Mouse (Mus musculus): Measurements from ENCODE around the gene Cyb561d1. TPM values are rescaled to one million over a fixed set of nuclear protein-coding genes. Genes with fewer than 3 reads are reported as not detected.
"Not testable (repeated sequence)": the region's sequence is repeated elsewhere in the genome, so short reads cannot be mapped to it uniquely, and the experiment has no call there.

Cyb561d1 gene
- polyA plus RNA-seq (2016; fragmentation: Nextera tagmentation; extraction: Ambion mirVana) = 3.7 and 4.2 TPM in 2 replicates

DNA sequence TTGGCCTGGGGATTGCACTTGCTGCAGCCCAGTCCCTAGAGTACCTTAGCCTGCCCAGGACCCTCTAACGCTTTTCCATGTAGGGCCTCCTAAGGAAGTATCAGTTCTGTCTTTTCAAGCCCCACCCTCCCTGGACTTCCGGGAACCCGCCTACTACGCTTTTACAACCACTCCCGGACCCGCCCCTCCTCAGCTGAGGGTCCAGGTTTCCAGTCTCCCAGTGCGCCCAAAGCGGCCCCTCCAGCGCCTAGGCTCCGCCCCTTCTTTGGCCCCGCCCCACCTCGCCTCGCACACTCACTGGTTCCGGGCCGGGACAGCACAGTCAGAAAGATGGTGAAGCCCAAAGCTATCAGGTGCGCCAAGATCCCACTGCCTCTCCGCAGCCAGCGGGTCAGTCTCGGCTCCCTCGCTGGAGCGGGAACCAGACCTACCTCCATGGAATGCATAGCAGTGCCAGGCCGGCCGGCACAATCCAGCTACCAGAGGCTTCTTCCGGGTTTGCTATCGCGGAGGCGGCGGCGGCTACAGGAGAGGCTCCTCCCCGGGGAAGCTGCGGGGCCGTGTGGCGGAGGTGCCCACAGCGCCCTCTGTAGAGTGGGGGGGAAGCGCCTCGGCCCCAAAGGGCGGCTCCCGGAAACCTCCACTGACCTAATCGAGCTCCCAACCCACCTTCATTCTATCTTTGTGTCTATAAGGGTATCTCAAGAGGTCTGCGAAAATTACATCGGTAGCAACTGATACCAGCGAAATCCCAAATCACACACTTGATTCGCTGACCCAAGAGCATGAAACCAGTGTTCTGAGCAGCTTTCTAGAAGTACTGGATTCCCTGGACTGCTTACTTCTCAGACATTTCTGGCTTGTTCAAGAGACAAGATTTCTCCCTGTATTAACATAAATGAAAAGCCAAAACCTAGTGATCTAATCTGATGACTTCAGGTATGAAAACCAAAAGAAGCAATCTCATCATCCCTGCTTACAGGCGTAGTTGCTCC lies at the start of gene Cyb561d1:
Gene Cyb561d1, minus strand, starts transcription at position 884 of the 995 bp plus-strand sequence.
- Histone ChIP-seq H3K9me3 (no peaks in the 10 kb centered on the region), H3K27me3 (ENCODE audit: poor library complexity, severe bottlenecking) (no peaks in the 10 kb centered on the region), H3K27ac (peak within 1 kb of the TSS; percentile 89), H3K36me3 (replicated peaks) (peaks cover 58% of the 10 kb centered on the region), H3K4me1 (peaks cover 64% of the 10 kb centered on the region), H3K4me3 (peak within 1 kb of the TSS; percentile 76)
- peak; percentile 93 for DNase-seq (ENCODE audit: extremely low spot score, low spot score)
- WGBS = 3% methylated on average over 44 of the region's 44 CpGs

DNA sequence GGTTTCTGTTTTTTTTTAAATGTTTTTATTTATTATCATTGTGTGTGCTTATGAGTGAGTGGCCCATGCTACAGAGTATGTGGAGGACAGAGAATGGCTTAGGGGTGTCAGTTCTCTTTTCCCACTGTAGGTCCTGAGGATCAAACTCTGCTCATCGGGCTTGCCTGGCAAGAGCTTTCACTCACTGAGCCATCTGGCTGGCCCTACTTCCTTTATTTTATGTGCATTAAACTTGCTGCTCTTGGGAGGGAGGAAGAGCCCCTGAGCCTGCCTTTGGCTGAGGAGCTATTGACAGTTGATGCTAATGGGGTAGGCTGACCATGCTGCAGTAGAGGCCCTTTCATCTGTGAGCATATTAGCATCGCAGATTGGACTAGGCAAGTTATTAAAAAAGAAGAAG lies 45.8 kb upstream of the Cyb561d1 start:
- Histone ChIP-seq H3K9me3 (no peaks in the 10 kb centered on the region), H3K36me3 (replicated peaks) (no peaks in the 10 kb centered on the region), H3K4me3 (no peak overlapping the region), H3K4me1 (no peaks in the 10 kb centered on the region), H3K27ac (no peak overlapping the region), H3K27me3 (ENCODE audit: poor library complexity, severe bottlenecking) (no peaks in the 10 kb centered on the region)
- 85% methylated on average over 2 of the region's 2 CpGs for WGBS
- DNase-seq (ENCODE audit: extremely low spot score, low spot score) = no peak

DNA sequence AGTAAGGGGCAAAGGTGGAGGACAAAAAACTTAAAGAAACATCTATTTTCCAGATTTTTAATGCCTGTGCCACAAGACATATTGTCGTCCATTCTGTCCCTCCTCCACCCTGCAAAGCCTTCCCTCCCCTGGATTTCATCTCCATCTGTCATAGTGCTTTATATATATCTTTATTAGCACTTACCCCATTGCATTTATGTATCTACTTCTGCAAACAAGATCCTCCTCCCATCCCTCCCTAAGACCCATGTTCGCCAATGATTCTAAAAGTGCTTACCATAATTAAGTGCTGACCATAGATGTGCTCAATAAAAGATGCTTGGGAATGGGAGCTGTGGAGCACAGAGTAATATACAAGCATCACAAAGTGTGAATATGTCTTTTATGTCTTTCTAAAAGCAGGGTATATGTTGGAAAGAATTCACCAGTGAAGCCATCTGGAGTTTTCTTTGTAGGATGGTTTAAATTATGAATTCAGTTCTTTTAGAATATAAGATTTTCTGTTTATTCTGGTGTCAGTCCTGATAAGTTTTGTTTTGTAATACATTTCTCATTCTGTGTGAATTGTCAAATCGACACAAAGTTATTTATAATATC lies 40.3 kb upstream of the Cyb561d1 start:
- Histone ChIP-seq H3K36me3 (replicated peaks) (no peaks in the 10 kb centered on the region), H3K4me1 (no peaks in the 10 kb centered on the region), H3K27ac (no peak overlapping the region), H3K27me3 (ENCODE audit: poor library complexity, severe bottlenecking) (no peaks in the 10 kb centered on the region), H3K4me3 (no peak overlapping the region), H3K9me3 (no peaks in the 10 kb centered on the region)
- WGBS = 87% methylated on average over 3 of the region's 3 CpGs
- no peak for DNase-seq (ENCODE audit: extremely low spot score, low spot score)

DNA sequence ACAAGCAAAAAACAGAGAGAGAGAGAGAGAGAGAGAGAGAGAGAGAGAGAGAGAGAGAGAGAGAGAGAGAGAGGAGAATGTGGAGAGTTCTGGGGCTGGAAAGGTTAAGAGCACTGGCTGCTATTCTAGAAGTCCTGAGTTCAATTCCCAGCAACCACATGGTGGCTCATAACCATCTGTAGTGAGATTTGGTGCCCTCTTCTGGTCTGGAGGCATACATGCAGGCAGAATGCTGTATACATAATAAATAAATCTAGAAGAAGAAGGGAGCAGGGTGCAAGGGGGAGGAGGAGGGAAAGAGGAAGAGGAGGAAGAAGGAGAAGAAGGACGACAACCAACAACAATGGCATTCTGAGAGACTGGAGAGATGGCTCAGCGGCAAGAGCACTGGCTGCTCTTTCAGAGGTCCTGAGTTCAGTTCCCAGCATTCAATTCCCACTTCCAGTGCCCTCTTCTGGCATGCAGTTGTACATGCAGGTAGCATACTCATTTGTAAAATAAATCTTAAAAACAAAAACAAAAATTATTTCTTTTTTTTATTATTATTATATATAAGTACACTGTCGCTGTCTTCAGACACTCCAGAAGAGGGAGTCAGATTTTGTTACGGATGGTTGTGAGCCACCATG lies 36.6 kb upstream of the Cyb561d1 start:
- WGBS = 89% methylated on average over 4 of the region's 4 CpGs
- not testable (repeated sequence) for DNase-seq (ENCODE audit: extremely low spot score, low spot score); H3K4me3 ChIP-seq; H3K4me1 ChIP-seq; H3K27ac ChIP-seq; H3K9me3 ChIP-seq; H3K36me3 ChIP-seq (replicated peaks); H3K27me3 ChIP-seq (ENCODE audit: poor library complexity, severe bottlenecking)

GRCm38 (mm10) chr3:108231646-108232045 lies 30.6 kb upstream of the Cyb561d1 start:
- Histone ChIP-seq H3K4me3 (no peak overlapping the region), H3K27ac (no peak overlapping the region), H3K36me3 (replicated peaks) (no peaks in the 10 kb centered on the region), H3K9me3 (no peaks in the 10 kb centered on the region), H3K4me1 (peaks cover 8% of the 10 kb centered on the region), H3K27me3 (ENCODE audit: poor library complexity, severe bottlenecking) (peaks cover 20% of the 10 kb centered on the region)
- WGBS = 87% methylated on average over 4 of the region's 4 CpGs
- no peak for DNase-seq (ENCODE audit: extremely low spot score, low spot score)

DNA sequence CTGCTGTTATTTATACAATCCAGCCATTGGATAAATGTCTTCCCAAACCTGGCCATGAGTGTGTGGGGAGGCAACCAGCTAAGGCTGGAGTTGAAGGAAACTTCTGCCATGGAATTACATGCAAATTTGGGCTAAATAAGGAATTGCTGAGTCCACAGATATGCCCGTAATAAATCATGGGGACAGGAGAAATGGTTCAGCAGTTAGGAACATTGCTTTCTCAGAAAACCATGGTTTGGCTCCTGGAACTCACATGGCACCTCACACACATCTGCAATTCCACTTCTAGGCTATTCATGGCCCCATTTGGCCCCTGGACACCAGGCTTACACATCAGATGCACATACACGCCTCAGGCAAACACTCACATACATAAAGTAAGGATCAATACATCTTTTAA lies 26.5 kb upstream of the Cyb561d1 start:
- 78% methylated on average over 2 of the region's 2 CpGs for WGBS
- Histone ChIP-seq H3K9me3 (no peaks in the 10 kb centered on the region), H3K4me3 (peak overlapping the region; percentile 56), H3K4me1 (peaks cover 20% of the 10 kb centered on the region), H3K36me3 (replicated peaks) (no peaks in the 10 kb centered on the region), H3K27me3 (ENCODE audit: poor library complexity, severe bottlenecking) (peaks cover 61% of the 10 kb centered on the region), H3K27ac (no peak overlapping the region)
- DNase-seq (ENCODE audit: extremely low spot score, low spot score) = no peak

DNA sequence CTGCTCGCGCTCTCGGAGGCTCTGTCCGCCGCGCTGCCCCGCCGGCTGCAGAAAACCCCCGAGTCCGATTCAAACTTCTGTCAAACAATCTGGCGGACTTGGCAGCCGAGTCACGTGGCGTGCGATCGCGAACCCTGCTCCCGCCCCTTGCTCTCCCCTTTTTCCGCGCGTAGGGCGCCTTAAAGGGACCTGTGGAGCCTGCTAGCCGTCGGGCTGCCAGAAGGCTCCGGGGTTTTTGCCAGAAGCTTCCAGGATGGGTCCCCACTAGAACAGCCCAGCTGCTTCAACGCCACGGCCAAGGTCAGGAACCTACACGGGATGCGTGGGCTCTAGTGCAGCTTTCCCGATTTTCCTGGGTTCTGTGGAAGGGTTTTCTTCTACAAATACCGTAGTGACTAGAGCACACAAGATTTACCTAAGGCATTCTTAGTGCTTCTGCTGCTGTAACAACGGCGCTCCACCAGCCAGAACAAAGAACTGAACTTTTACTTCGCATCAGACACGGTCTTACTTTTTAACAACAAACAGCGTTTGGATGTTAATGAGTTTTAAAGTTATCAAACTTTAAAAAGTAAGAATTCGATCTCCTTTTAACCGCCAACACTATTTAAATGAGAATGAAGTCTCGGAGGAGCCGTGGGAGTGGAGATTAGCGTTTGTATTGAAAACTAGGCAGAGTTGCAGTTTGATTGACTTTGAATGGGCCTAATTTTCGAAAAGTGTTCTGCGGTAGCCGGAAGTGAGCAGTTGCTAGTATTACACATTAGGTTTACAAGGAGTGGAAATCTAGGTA lies 25.7 kb upstream of the Cyb561d1 start, which contains the start of gene Sypl2:
Gene Sypl2, minus strand, starts transcription at position 91 of the 793 bp plus-strand sequence.
- Histone ChIP-seq H3K4me3 (peak within 1 kb of the TSS; percentile 56), H3K36me3 (replicated peaks) (no peaks in the 10 kb centered on the region), H3K9me3 (no peaks in the 10 kb centered on the region), H3K27me3 (ENCODE audit: poor library complexity, severe bottlenecking) (peaks cover 61% of the 10 kb centered on the region), H3K4me1 (peaks cover 20% of the 10 kb centered on the region), H3K27ac (peak within 1 kb of the TSS; percentile 79)
- 3% methylated on average over 44 of the region's 44 CpGs for WGBS
- DNase-seq (ENCODE audit: extremely low spot score, low spot score) = peak; percentile 70

DNA sequence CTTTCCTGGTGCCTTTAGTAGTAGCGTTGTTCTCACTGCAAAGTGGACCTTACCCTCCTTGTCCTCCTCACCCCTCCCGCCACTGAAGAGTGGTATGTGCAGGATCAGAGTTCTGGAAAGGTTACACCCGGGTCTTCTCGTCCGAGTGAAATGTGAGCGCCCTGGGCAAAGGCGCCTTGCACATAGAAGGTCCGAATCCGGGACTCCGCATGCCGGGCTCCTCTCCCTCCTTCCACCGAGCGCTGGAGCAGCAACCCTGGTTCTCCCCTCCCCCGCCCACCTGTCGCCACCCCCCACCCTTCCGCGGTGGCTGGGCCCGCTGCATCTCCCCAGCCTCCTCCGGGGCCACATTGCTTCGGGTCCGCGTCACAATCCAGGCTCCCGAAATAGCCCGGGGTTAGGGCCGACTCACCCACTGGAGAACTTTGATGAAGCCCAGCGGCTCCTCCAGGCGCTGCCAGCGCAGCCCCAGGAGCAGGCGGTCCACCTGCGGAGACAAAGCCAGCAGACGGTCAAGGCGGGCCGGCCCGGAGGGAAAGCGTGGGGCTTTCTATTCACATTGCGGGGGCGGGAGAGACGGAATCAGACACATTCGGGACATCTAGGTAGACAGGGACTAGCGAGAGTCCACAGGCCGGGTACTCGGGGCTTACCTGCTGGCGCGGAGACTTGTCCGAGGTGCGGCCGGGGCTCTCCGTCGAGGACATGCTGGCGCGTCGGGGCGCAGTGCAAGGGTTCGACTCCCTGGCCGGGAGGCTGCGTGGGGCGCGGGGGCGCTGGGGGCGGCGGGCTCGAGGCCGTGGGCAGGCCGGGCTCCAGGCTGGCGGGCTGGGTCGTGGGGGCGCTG lies 24.9 kb upstream of the Cyb561d1 start:
- Histone ChIP-seq H3K4me1 (peaks cover 20% of the 10 kb centered on the region), H3K9me3 (no peaks in the 10 kb centered on the region), H3K27ac (peak overlapping the region; percentile 79), H3K4me3 (peak overlapping the region; percentile 56), H3K36me3 (replicated peaks) (no peaks in the 10 kb centered on the region), H3K27me3 (ENCODE audit: poor library complexity, severe bottlenecking) (peaks cover 68% of the 10 kb centered on the region)
- DNase-seq (ENCODE audit: extremely low spot score, low spot score) = peak; percentile 51
- WGBS = 2% methylated on average over 67 of the region's 67 CpGs

GRCm38 (mm10) chr3:108220661-108221060 lies 19.6 kb upstream of the Cyb561d1 start:
- Histone ChIP-seq H3K4me3 (no peak overlapping the region), H3K27ac (no peak overlapping the region), H3K4me1 (peaks cover 2% of the 10 kb centered on the region), H3K9me3 (no peaks in the 10 kb centered on the region), H3K27me3 (ENCODE audit: poor library complexity, severe bottlenecking) (peaks cover 45% of the 10 kb centered on the region), H3K36me3 (replicated peaks) (no peaks in the 10 kb centered on the region)
- WGBS = 78% methylated on average over 3 of the region's 3 CpGs
- DNase-seq (ENCODE audit: extremely low spot score, low spot score) = no peak

- H3K9me3 ChIP-seq = no peaks in the 10 kb centered on the region
- 0 out of 2 replicates have a peak, but pooled peaks cover 8% of the 10 kb centered on the region for H3K27me3 ChIP-seq (ENCODE audit: poor library complexity, severe bottlenecking)
- H3K4me3 ChIP-seq = no peak overlapping the region
- DNase-seq (ENCODE audit: extremely low spot score, low spot score) = no peak
- no peak overlapping the region for H3K27ac ChIP-seq
- peaks cover 15% of the 10 kb centered on the region for H3K4me1 ChIP-seq
- WGBS = 24% methylated on average over 5 of the region's 5 CpGs
- no peaks in the 10 kb centered on the region for H3K36me3 ChIP-seq (replicated peaks)
Measured at GRCm38 (mm10) chr3:108214734-108215133, 13.7 kb upstream of the Cyb561d1 start.

GRCm38 (mm10) chr3:108212406-108212805 lies 11.4 kb upstream of the Cyb561d1 start:
- Histone ChIP-seq H3K27me3 (ENCODE audit: poor library complexity, severe bottlenecking) (0 out of 2 replicates have a peak, but pooled peaks cover 8% of the 10 kb centered on the region), H3K4me1 (peaks cover 31% of the 10 kb centered on the region), H3K27ac (no peak overlapping the region), H3K4me3 (no peak overlapping the region), H3K9me3 (no peaks in the 10 kb centered on the region), H3K36me3 (replicated peaks) (peaks cover 12% of the 10 kb centered on the region)
- 86% methylated on average over 8 of the region's 8 CpGs for WGBS
- DNase-seq (ENCODE audit: extremely low spot score, low spot score) = no peak

Data from forebrain, embryonic 10.5 days (tissue).